Mouse (Mus musculus) gastrocnemius, postnatal 36 days (tissue): ENCODE measurements around the gene Wdr83. TPM values are rescaled to one million over a fixed set of nuclear protein-coding genes. Genes with fewer than 3 reads are reported as not detected.

Experiments used
- DNase-seq, 2 experiments: peaks; one replicate each; pipeline ENCODE4 v3.0.0; 2022
- intact Hi-C: fragments of 180-260 bp; cut with DNase I; formaldehyde crosslinking; loops from one replicate; pipeline ENCODE4 v1.15.1; 2025
- microRNA-seq, 2 experiments: library from miRNA; unstranded; fragments of <30 nt; microRNA quantifications; one replicate each; pipeline ENCODE4 v1.2.0; 2021
- total RNA-seq, 2 experiments: library from RNA; stranded (reverse); gene quantifications; 2 replicates each; pipeline ENCODE4 v1.2.3; 2021

Wdr83 gene
- total RNA-seq, 2 experiments from 2014 or later, result 13.5 to 15.6 TPM

- DNase-seq, result peak in 1 of 2 experiments; percentile 34
- intact Hi-C loops, result no loop called here
These were observed 43.2 kb downstream of the Wdr83 start for GRCm38 (mm10) chr8:85037681-85038531.

- intact Hi-C loops, result no loop called here
- DNase-seq, result no peak
These were observed 43.8 kb downstream of the Wdr83 start for GRCm38 (mm10) chr8:85037366-85037680.

- intact Hi-C loops, result no loop called here
- DNase-seq, result peak; percentile 84
These were observed 44.3 kb downstream of the Wdr83 start, which contains the start of gene Tnpo2 for GRCm38 (mm10) chr8:85036718-85037365. Gene Tnpo2 (plus strand): TSS chr8:85036915.

- no peak for DNase-seq
- intact Hi-C loops, result no loop called here
These were observed 44.8 kb downstream of the Wdr83 start for GRCm38 (mm10) chr8:85036381-85036717.

GRCm38 (mm10) chr8:85035728-85036310 lies 45.3 kb downstream of the Wdr83 start:
- intact Hi-C loops, result no loop called here
- no peak for DNase-seq

GRCm38 (mm10) chr8:85035165-85035727 lies 45.9 kb downstream of the Wdr83 start:
- intact Hi-C loops, result no loop called here
- DNase-seq, result no peak

GRCm38 (mm10) chr8:85034764-85035163 lies 46.3 kb downstream of the Wdr83 start:
- peak in 1 of 2 experiments; percentile 63 for DNase-seq
- intact Hi-C loops, result no loop called here

- intact Hi-C loops, result no loop called here
- no peak for DNase-seq
These were observed 47.2 kb downstream of the Wdr83 start for GRCm38 (mm10) chr8:85033867-85034266.

- intact Hi-C loops, result no loop called here
- DNase-seq, result no peak
These were observed 48.3 kb downstream of the Wdr83 start for GRCm38 (mm10) chr8:85032622-85033311.

GRCm38 (mm10) chr8:85029271-85029670 lies 51.8 kb downstream of the Wdr83 start:
- DNase-seq, result no peak
- intact Hi-C loops, result no loop called here

- intact Hi-C loops, result no loop called here
- DNase-seq, result no peak
These were observed 53.2 kb downstream of the Wdr83 start for GRCm38 (mm10) chr8:85027922-85028321.

GRCm38 (mm10) chr8:85027516-85027855 lies 53.6 kb downstream of the Wdr83 start:
- no peak for DNase-seq
- intact Hi-C loops, result no loop called here

GRCm38 (mm10) chr8:85026670-85027515 lies 54.2 kb downstream of the Wdr83 start, which contains the start of gene Trir:
Gene Trir (plus strand): TSS chr8:85026823.
- intact Hi-C loops, result no loop called here
- peak; percentile 95 to 97 for DNase-seq

GRCm38 (mm10) chr8:85025098-85025932 lies 55.8 kb downstream of the Wdr83 start, which contains the start of gene Asna1:
Gene Asna1 (minus strand): TSS chr8:85025281.
- intact Hi-C loops, result no loop called here
- DNase-seq, result peak; percentile 72

Small RNAs within 50 kb of the gene (microRNA-seq; reads per million reads assigned to microRNA genes)
- 0 reads per million in 2 experiments for gene Gm23388
- gene Mir7070, result 0 reads per million in 2 experiments

Other genes starting within 250 kb of the Wdr83 start
- gene Gadd45gip1, start 249.8 kb downstream of the Wdr83 start, total RNA-seq, result 10 to 100 TPM; 17.7 to 23.0 TPM
- 100 to 1,000 TPM; 136 to 151 TPM for gene Rad23a, start 240.6 kb downstream of the Wdr83 start, total RNA-seq
- 100 to 1,000 TPM; 153 to 159 TPM for gene Calr, start 234.4 kb downstream of the Wdr83 start, total RNA-seq
- gene Farsa, start 224.3 kb downstream of the Wdr83 start, total RNA-seq, result 10 to 100 TPM; 22.1 to 26.2 TPM
- 1 to 10 TPM in 1 of 2 experiments, under 1 TPM in 1; 0.71 to 1.4 TPM for gene Syce2, start 209.2 kb downstream of the Wdr83 start, total RNA-seq
- gene Gcdh, start 187.4 kb downstream of the Wdr83 start, total RNA-seq, result 10 to 100 TPM; 25.5 to 45.9 TPM
- not detected for gene Klf1, start 179.4 kb downstream of the Wdr83 start, total RNA-seq
- 1 to 10 TPM; 3.7 to 5.1 TPM for gene Dnase2a, start 172.7 kb downstream of the Wdr83 start, total RNA-seq
- gene Mast1, start 143.9 kb downstream of the Wdr83 start, total RNA-seq, result not detected
- not detected for gene Rtbdn, start 134.3 kb downstream of the Wdr83 start, total RNA-seq
- gene Gm49661, start 111.9 kb downstream of the Wdr83 start, total RNA-seq, result not detected
- gene Prdx2, start 111.7 kb downstream of the Wdr83 start, total RNA-seq, result 100 to 1,000 TPM; 180 to 196 TPM
- gene Rnaseh2a, start 111.5 kb downstream of the Wdr83 start, total RNA-seq, result 10 to 100 TPM; 23.3 to 23.8 TPM
- gene Junb, start 102.6 kb downstream of the Wdr83 start, total RNA-seq, result 10 to 100 TPM in 1 of 2 experiments, 1 to 10 TPM in 1; 4.3 to 12.8 TPM
- 1 to 10 TPM; 1.4 to 1.5 TPM for gene Hook2, start 90.7 kb downstream of the Wdr83 start, total RNA-seq
- gene Best2, start 66.8 kb downstream of the Wdr83 start, total RNA-seq, result not detected
- gene Asna1, start 56.0 kb downstream of the Wdr83 start, total RNA-seq, result 10 to 100 TPM; 49.7 to 50.8 TPM
- gene Trir, start 54.5 kb downstream of the Wdr83 start, total RNA-seq, result 10 to 100 TPM; 71.9 to 73.6 TPM
- 10 to 100 TPM; 29.3 to 29.7 TPM for gene Tnpo2, start 44.4 kb downstream of the Wdr83 start, total RNA-seq
- 1 to 10 TPM; 1.4 to 2.4 TPM for gene Fbxw9, start 21.3 kb downstream of the Wdr83 start, total RNA-seq
- gene Gm5741, start 13.3 kb downstream of the Wdr83 start, total RNA-seq, result not detected
- gene Dhps, start 9.5 kb downstream of the Wdr83 start, total RNA-seq, result 10 to 100 TPM; 18.2 to 23.6 TPM
- 10 to 100 TPM; 37.3 to 44.5 TPM for gene Wdr83os, start 566 bp downstream of the Wdr83 start, total RNA-seq
- 1 to 10 TPM; 9.0 TPM for gene Man2b1, start 2.0 kb upstream of the Wdr83 start, total RNA-seq
- gene Zfp791, start 41.8 kb upstream of the Wdr83 start, total RNA-seq, result 1 to 10 TPM in 1 of 2 experiments, under 1 TPM in 1; 0.76 to 1.1 TPM
- gene Cks1brt, start 70.6 kb upstream of the Wdr83 start, total RNA-seq, result not detected
- gene Olfr371, start 144.7 kb upstream of the Wdr83 start, total RNA-seq, result not detected
- gene Orc6, start 218.3 kb upstream of the Wdr83 start, total RNA-seq, result 1 to 10 TPM; 3.5 to 4.9 TPM
- gene Vps35, start 218.5 kb upstream of the Wdr83 start, total RNA-seq, result 10 to 100 TPM; 45.3 to 52.1 TPM